Mouse (Mus musculus) intestine, embryonic 15.5 days (tissue): ENCODE measurements around the gene Tmem184b. TPM values are rescaled to one million over a fixed set of nuclear protein-coding genes. Genes with fewer than 3 reads are reported as not detected.

Experiments used
- ATAC-seq: fragments of 200-750 bp; cut with Nextera tagmentation; 2 replicates; pipeline ENCODE4 v1.8.0; 2017; ENCODE audit warnings: moderate TSS enrichment, moderate library complexity
- H3K27ac ChIP-seq: fragments of 300-500 bp; sonication (generic); 2 replicates; pipeline ENCODE4 v1.5.1; 2015; ENCODE audit warnings: mild to moderate bottlenecking, inconsistent platforms
- H3K27me3 ChIP-seq: fragments of 300-500 bp; sonication (generic); replicated peaks from 2 replicates; pipeline ENCODE4 v1.6.1; 2015; ENCODE audit warnings: inconsistent platforms
- H3K36me3 ChIP-seq: fragments of 300-500 bp; sonication (generic); 2 replicates; pipeline ENCODE4 v1.6.1; 2015; ENCODE audit warnings: inconsistent platforms
- H3K4me1 ChIP-seq: fragments of 300-500 bp; sonication (generic); replicated peaks from 2 replicates; pipeline ENCODE4 v1.6.1; 2015; ENCODE audit warnings: inconsistent platforms
- H3K4me2 ChIP-seq: fragments of 300-500 bp; sonication (generic); replicated peaks from 2 replicates; pipeline ENCODE4 v1.6.1; 2015; ENCODE audit warnings: mild to moderate bottlenecking, inconsistent platforms
- H3K4me3 ChIP-seq: fragments of 300-500 bp; sonication (generic); replicated peaks from 2 replicates; pipeline ENCODE4 v1.5.1; 2015; ENCODE audit warnings: inconsistent platforms
- H3K9ac ChIP-seq: fragments of 300-500 bp; sonication (generic); 2 replicates; pipeline ENCODE4 v1.6.1; 2015; ENCODE audit warnings: inconsistent platforms
- H3K9me3 ChIP-seq: fragments of 300-500 bp; sonication (generic); 2 replicates; pipeline ENCODE4 v1.6.1; 2016; ENCODE audit warnings: inconsistent platforms
- WGBS: fragments of 180-500 bp; shearing (Covaris S2); methylation state at CpG from one replicate; pipeline ENCODE4 v1.1.7; 2015; 5-methylcytosine and 5-hydroxymethylcytosine counted together
- polyA plus RNA-seq: library from polyadenylated mRNA; unstranded; fragments of >200 nt; fragmentation: Nextera tagmentation; extraction: Ambion mirVana; gene quantifications from 2 replicates; pipeline ENCODE4 v1.2.1, GENCODE M21; 2015

The Tmem184b gene
- polyA plus RNA-seq, 1 experiment from 2014 or later, result 49.4 TPM

DNA sequence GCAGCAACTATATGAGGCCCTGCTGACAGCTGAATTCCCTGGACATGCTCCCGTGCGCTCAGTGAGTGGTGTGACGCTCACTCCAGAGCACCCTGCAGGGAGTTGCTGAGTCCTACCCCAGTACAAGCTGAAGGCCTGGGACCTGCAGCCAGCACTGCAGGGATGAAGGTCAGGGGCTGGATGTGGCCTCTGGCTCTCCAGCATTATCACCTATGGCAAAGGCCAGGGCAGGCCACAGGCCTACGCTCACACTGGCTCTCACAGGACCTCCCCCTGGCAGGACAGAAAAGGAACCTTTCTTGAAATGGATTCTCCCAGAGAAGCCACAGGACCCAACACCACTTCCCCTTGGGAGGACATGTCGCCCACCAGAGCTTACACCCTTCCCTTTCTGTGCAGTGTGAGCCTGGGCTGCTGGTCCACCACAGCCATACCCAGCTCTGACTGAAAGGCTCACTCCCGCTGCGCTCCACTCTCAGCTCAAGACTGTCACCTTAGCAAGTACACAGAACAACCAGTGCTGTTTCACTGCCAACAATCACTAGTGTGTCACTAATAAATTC, 33.0 kb downstream of the Tmem184b start:
- no peak overlapping the region for H3K4me2 ChIP-seq
- 70% methylated on average over 7 of the region's 7 CpGs for WGBS
- H3K4me1 ChIP-seq, result peaks cover 32% of the 10 kb centered on the region
- no peak overlapping the region for H3K9ac ChIP-seq
- no peaks in the 10 kb centered on the region for H3K9me3 ChIP-seq
- H3K36me3 ChIP-seq, result peaks cover 17% of the 10 kb centered on the region
- ATAC-seq, result no peak
- H3K27ac ChIP-seq, result peak overlapping the region; percentile 89; the same call in 1 of the 2 replicates
- no peak overlapping the region for H3K4me3 ChIP-seq
- no peaks in the 10 kb centered on the region for H3K27me3 ChIP-seq

DNA sequence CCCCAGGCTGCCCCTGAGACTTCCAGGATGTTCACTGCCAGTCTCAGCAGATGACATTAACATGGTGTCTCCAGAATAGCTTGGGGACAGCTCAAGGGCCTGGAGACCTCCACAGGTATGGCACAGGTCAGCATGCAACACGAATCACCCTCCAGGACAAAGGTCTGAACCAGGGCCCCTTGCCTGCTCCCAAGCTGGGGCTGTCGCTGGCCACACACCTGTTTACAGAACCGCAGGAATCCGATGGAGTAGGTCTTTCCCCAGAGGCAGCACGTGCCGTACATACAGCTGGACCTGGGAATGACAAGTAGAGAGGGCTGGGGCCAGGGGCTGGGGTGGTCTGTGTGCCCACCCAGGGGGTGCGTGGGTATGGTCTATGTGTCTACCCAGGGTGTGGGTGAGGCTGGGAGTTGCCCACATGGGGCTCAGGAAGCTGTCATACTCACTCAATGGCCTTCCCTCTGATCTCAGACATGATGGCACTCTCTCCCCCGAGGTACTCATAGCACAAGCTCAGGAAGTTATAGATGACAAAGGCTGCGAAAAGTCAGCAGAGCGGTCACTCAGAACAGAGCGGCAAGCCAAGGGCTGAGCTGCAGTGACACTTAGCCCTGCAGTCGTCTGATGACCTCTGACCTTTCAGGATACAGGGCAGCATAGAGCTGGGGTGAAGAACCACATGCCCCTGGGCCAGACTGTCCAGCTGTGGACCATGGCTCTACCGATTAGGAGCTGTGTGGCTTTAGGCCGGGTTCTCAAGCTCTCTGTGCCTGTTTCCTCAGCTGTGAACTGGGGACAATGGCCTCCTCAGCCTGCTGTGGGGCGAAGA, 33.7 kb downstream of the Tmem184b start:
- no peaks in the 10 kb centered on the region for H3K27me3 ChIP-seq
- peak overlapping the region; percentile 89 for H3K27ac ChIP-seq
- H3K4me3 ChIP-seq, result no peak overlapping the region
- no peak overlapping the region for H3K9ac ChIP-seq
- H3K4me1 ChIP-seq, result peaks cover 32% of the 10 kb centered on the region
- H3K36me3 ChIP-seq, result peaks cover 23% of the 10 kb centered on the region
- ATAC-seq, result peak; percentile 6; the same call in 1 of the 2 replicates
- WGBS, result 60% methylated on average over 15 of the region's 15 CpGs
- no peak overlapping the region for H3K4me2 ChIP-seq
- no peaks in the 10 kb centered on the region for H3K9me3 ChIP-seq

DNA sequence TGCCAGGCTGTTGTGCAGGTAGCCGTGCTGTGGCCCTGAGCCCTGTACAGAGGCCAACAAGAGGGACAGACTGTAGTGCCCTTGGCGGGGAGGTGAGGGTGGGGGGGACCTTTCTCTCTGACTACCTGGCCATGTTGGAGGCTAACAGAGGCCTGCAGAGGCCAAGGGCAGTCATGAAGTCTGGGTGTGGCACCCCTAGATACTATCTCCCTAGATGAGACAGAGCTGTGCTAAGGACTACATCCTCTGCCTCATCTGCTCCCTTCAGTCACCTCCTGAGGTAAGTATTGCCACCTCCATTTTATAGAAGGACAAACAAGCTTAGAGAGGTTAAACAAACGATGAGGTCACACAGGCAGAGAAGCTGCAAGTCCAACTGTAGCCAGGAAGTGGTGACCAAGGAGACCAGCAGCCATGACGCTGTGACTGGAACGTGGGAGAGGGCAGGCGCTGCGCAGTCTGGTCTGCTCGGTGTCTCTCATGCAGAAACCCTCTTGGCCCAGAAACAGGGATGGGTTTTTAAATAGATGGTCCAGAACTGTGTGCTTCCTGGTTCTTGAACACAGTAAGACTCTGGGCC, 34.4 kb downstream of the Tmem184b start:
- ATAC-seq, result peak; percentile 66
- Histone ChIP-seq H3K9ac (no peak overlapping the region), H3K27ac (peak overlapping the region; percentile 89), H3K36me3 (peaks cover 17% of the 10 kb centered on the region), H3K4me3 (no peak overlapping the region), H3K9me3 (no peaks in the 10 kb centered on the region), H3K4me1 (peaks cover 32% of the 10 kb centered on the region), H3K4me2 (peak overlapping the region; percentile 46), H3K27me3 (no peaks in the 10 kb centered on the region)
- 59% methylated on average over 8 of the region's 8 CpGs for WGBS

DNA sequence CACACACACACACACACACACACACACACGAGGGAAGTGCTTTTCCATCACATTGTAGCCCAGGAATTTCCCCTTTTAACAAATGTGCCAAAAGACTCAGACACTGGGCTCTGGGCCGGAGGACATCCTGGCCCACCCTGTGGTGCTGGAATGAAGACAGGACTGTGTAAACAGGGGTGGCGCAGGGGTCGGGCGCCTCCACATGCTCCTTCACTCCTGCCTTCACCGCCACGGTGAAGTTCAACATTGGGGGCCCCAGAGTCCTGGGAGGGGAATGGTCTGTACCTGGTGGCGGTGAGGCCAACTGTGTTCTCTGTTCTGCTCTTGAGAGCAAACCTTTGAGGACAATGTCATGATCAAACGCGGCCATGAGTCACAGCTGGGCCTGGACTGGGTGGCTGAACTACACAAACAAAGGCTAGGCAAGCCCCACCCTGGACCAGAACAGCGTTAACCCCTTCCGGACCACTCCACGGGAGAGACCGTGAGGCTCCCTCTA, 35.0 kb downstream of the Tmem184b start:
- no peak overlapping the region for H3K4me3 ChIP-seq
- peak; percentile 91 for ATAC-seq
- H3K4me2 ChIP-seq, result peak overlapping the region; percentile 46
- no peaks in the 10 kb centered on the region for H3K27me3 ChIP-seq
- H3K27ac ChIP-seq, result peak overlapping the region; percentile 89
- H3K4me1 ChIP-seq, result peaks cover 32% of the 10 kb centered on the region
- no peaks in the 10 kb centered on the region for H3K9me3 ChIP-seq
- H3K9ac ChIP-seq, result peak overlapping the region; percentile 24; the same call in 1 of the 2 replicates
- WGBS, result 16% methylated on average over 14 of the region's 14 CpGs
- H3K36me3 ChIP-seq, result peaks cover 14% of the 10 kb centered on the region

DNA sequence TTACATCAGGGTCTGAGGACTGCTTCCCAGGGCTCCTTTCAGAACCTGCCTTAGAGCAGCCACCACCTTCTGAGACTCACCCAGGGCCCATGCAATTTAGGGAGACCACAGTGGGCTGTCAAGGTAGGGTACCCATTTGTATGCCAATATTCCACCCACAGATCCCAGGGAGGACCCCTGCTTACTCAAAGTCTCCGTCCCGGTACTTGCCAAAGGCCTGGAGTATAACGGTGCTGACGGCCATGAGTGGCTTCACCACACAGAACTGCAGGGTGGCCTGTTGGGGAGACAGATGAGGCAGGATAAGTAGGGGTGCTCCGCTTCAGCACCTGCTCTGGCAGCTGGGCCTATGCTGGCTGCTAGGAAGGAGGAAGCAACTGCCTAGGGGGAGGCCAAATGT, 37.0 kb downstream of the Tmem184b start:
- Histone ChIP-seq H3K27ac (no peak overlapping the region), H3K4me1 (peaks cover 37% of the 10 kb centered on the region), H3K4me2 (no peak overlapping the region), H3K9me3 (no peaks in the 10 kb centered on the region), H3K4me3 (no peak overlapping the region), H3K9ac (no peak overlapping the region), H3K36me3 (peaks cover 15% of the 10 kb centered on the region), H3K27me3 (no peaks in the 10 kb centered on the region)
- 89% methylated on average over 5 of the region's 5 CpGs for WGBS
- ATAC-seq, result no peak

DNA sequence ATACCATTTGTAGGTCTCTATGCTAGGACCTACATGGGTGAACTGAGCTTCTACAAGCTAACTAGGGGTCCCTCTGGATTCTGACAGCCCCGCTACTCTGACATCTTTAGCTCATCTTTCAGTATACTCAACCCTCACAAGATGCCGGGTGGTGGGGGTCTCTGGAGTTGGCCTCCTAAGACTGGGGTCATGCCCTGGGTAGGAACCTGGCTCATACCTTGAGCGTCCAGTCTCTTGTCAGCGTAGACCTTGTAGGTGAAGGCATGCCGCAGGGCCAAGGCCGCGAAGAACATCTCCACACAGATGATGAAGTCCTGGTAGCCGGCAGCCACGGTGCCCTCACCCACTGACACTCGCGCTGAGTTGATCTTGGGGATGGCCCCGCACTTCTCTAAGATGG, 38.3 kb downstream of the Tmem184b start:
- Histone ChIP-seq H3K4me2 (no peak overlapping the region), H3K9me3 (no peaks in the 10 kb centered on the region), H3K4me3 (no peak overlapping the region), H3K27ac (no peak overlapping the region), H3K9ac (no peak overlapping the region), H3K27me3 (no peaks in the 10 kb centered on the region), H3K4me1 (peaks cover 40% of the 10 kb centered on the region), H3K36me3 (peaks cover 15% of the 10 kb centered on the region)
- no peak for ATAC-seq
- WGBS, result 97% methylated on average over 12 of the region's 12 CpGs

DNA sequence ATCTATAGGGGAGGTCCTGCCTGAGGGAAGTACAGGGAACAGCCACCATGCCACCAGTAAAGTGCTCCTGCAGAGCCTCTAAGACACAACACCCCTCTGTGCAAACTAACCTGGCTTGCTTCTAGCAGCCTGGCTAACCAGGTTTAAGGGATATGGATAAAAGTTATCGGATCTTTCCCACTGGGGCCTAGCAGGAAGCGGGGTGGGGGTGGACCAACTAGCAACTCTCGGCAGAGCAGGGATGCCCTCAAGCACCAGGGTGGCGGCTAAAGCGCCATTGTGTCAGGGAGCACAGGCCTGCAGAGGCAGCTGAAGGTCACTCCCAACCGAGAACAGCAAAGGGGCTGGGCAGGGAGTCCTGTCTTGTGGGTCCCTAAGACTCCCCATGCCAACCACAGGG, 39.2 kb downstream of the Tmem184b start:
- Histone ChIP-seq H3K4me1 (peaks cover 35% of the 10 kb centered on the region), H3K27me3 (no peaks in the 10 kb centered on the region), H3K4me3 (no peak overlapping the region), H3K4me2 (no peak overlapping the region), H3K9me3 (no peaks in the 10 kb centered on the region), H3K27ac (no peak overlapping the region), H3K36me3 (peaks cover 15% of the 10 kb centered on the region), H3K9ac (no peak overlapping the region)
- WGBS, result 73% methylated on average over 6 of the region's 6 CpGs
- ATAC-seq, result no peak

DNA sequence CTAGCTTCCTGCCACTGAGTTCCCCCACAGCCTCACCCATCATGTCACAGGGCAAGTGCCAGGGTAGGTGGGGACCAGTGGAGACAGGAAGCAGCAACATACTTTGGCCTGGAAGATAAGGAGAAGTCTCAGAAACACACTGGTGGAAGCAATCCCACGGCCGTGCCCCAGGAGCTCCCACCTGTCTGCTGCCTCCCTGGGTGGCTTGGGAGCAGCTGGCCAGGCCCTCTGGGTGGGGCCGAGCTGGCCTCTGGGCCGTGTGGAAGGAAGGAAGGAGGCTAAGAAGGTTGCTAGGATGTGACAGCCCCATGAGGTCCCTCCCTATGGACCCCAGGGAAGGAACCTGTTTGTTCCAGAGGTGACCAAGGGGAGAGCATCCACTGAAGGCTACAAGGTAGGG, 42.3 kb downstream of the Tmem184b start:
- peaks cover 41% of the 10 kb centered on the region for H3K4me1 ChIP-seq
- H3K36me3 ChIP-seq, result peaks cover 15% of the 10 kb centered on the region
- no peak overlapping the region for H3K9ac ChIP-seq
- H3K4me2 ChIP-seq, result no peak overlapping the region
- H3K9me3 ChIP-seq, result no peaks in the 10 kb centered on the region
- no peaks in the 10 kb centered on the region for H3K27me3 ChIP-seq
- 25% methylated on average over 4 of the region's 4 CpGs for WGBS
- ATAC-seq, result no peak
- H3K27ac ChIP-seq, result peak overlapping the region; percentile 56; the same call in 1 of the 2 replicates
- no peak overlapping the region for H3K4me3 ChIP-seq

DNA sequence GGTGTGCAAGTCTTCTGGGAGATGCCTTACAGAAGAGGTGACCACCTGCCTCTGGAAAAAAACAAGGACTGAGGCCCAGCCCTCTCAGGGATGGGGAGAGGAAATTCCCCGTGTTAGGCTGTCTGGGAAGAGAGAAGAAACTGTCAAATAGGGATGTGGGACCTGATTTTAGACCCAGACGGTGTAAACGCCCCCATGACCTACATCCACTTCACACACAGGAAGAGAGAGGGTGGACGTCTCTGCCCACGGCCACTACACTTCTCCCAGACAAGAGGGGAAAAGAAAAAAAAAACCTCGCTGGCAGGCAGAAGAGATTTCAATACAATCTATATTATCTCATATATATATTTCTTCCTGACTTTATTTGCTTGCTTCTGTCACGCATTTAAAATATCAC, 43.0 kb downstream of the Tmem184b start:
- H3K36me3 ChIP-seq, result peaks cover 12% of the 10 kb centered on the region
- 43% methylated on average over 7 of the region's 7 CpGs for WGBS
- H3K4me2 ChIP-seq, result peak overlapping the region; percentile 15; the same call in 1 of the 2 replicates
- no peak for ATAC-seq
- 0 out of 2 replicates have a peak overlapping the region, but pooled peaks have one; percentile 4 for H3K27ac ChIP-seq
- H3K4me3 ChIP-seq, result no peak overlapping the region
- no peaks in the 10 kb centered on the region for H3K27me3 ChIP-seq
- H3K9me3 ChIP-seq, result no peaks in the 10 kb centered on the region
- H3K9ac ChIP-seq, result 0 out of 2 replicates have a peak overlapping the region, but pooled peaks have one; percentile 6
- H3K4me1 ChIP-seq, result peaks cover 45% of the 10 kb centered on the region

DNA sequence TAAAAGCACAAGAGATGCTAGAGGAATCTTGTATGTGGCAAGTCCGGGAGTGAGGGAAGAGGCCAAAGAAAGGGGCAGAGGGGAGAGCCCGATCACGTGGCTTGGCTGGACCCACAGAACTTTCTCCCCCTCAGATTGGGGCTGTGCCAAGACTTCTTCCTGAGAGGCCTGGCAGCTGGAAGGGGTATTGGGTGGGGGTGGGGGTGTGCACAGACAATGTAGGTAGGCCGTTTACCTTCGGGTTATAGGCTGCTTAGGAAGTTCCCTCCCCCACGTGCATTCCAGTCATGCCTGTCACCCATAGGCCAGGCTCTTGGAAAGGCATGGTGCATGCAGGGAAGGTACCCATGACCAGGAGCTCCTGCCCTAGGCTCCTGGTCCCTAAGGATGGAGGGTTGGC, 43.4 kb downstream of the Tmem184b start:
- Histone ChIP-seq H3K9ac (0 out of 2 replicates have a peak overlapping the region, but pooled peaks have one; percentile 6), H3K4me1 (peaks cover 45% of the 10 kb centered on the region), H3K4me3 (no peak overlapping the region), H3K36me3 (peaks cover 8% of the 10 kb centered on the region), H3K27ac (0 out of 2 replicates have a peak overlapping the region, but pooled peaks have one; percentile 4), H3K4me2 (peak overlapping the region; percentile 15; the same call in 1 of the 2 replicates), H3K27me3 (no peaks in the 10 kb centered on the region), H3K9me3 (no peaks in the 10 kb centered on the region)
- WGBS, result 12% methylated on average over 6 of the region's 6 CpGs
- ATAC-seq, result no peak

DNA sequence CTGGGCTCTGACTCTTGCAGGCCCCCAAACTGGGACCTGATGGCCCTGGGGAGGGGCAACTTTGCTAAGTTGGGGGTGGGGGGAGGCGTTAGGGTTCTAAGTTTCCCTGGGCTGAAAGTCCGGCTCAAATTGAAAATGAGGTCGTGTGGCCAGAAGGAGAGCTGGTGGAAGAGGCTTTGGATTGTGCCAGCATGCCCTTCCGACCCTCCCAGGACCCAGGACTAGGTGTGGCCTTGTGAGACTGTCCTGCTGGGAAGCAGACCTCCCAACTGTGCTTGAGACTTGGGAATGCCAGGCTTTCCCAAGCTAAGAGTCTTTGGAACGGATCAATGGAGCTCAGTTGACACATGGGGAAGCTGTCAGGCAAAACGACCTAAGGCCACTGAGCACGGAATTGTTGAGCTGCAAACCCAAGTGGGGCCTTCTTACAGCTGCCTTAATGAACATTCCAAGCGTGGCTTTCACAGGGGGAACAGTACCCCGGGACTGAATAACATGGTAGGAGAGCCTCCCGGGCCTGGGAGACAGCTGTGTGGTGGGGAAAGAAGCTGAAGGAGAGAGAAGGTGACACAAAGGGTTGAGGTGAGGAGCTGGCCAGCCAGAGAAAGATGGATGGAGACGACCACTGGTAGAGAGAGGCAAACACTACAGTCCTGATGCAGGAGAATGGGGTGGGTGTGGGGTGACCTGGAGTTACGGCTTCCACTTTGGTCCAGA, 45.2 kb downstream of the Tmem184b start:
- 45% methylated on average over 12 of the region's 12 CpGs for WGBS

More for the DNA sequence above, 45.2 kb downstream of the Tmem184b start:
- Histone ChIP-seq H3K4me2 (peak overlapping the region; percentile 98), H3K27ac (peak overlapping the region; percentile 74), H3K4me1 (peaks cover 59% of the 10 kb centered on the region), H3K27me3 (no peaks in the 10 kb centered on the region), H3K9ac (0 out of 2 replicates have a peak overlapping the region, but pooled peaks have one; percentile 26), H3K4me3 (peak overlapping the region; percentile 49), H3K9me3 (no peaks in the 10 kb centered on the region), H3K36me3 (peaks cover 10% of the 10 kb centered on the region; the same call in 1 of the 2 replicates)
- ATAC-seq, result peak; percentile 22
